Mouse (Mus musculus) midbrain, postnatal 0 days (tissue): ENCODE results near the gene Slc22a22. TPM values are rescaled to one million over a fixed set of nuclear protein-coding genes. Genes with fewer than 3 reads are reported as not detected.
A peak's percentile ranks its signal among the peaks of the same experiment; 100 is the strongest.

ENCODE experiments used
- ATAC-seq: fragments of 200-750 bp; cut with Nextera tagmentation; 2 replicates; pipeline ENCODE4 v1.8.0; 2017; ENCODE audit warnings: moderate number of reproducible peaks, mild to moderate bottlenecking, moderate TSS enrichment, moderate library complexity; ENCODE audit not compliant: low FRiP score
- DNase-seq: peaks from one replicate; pipeline ENCODE4 v3.0.0-alpha.2; 2015; ENCODE audit warnings: low spot score
- H3K27ac ChIP-seq: fragments of 300-500 bp; sonication (generic); 2 replicates; pipeline ENCODE4 v1.5.1; 2014; ENCODE audit warnings: low read depth, mild to moderate bottlenecking, low read length, mixed read lengths
- H3K27me3 ChIP-seq: fragments of 300-500 bp; sonication (generic); 2 replicates; pipeline ENCODE4 v1.6.1; 2014; ENCODE audit warnings: low read length, control low read depth, mixed read lengths; ENCODE audit not compliant: insufficient read depth
- H3K36me3 ChIP-seq: fragments of 300-500 bp; sonication (generic); 2 replicates; pipeline ENCODE4 v1.6.1; 2014; ENCODE audit warnings: low read length, control low read depth, mixed read lengths; ENCODE audit not compliant: insufficient read depth
- H3K4me1 ChIP-seq: fragments of 300-500 bp; sonication (generic); 2 replicates; pipeline ENCODE4 v1.6.1; 2014; ENCODE audit warnings: mild to moderate bottlenecking, control low read depth, antibody characterized with exemption, low read length, mixed read lengths; ENCODE audit not compliant: insufficient read depth
- H3K4me2 ChIP-seq: fragments of 300-500 bp; sonication (generic); 2 replicates; pipeline ENCODE4 v1.6.1; 2014; ENCODE audit warnings: low read depth, mild to moderate bottlenecking, low read length, mixed read lengths; ENCODE audit not compliant: poor library complexity, severe bottlenecking
- H3K4me3 ChIP-seq: fragments of 300-500 bp; sonication (generic); 2 replicates; pipeline ENCODE4 v1.5.1; 2014; ENCODE audit warnings: low read depth, mild to moderate bottlenecking, low read length, moderate library complexity
- H3K9ac ChIP-seq: fragments of 300-500 bp; sonication (generic); replicated peaks from 2 replicates; pipeline ENCODE4 v1.6.1; 2014; ENCODE audit warnings: mild to moderate bottlenecking, low read length, moderate library complexity, mixed read lengths; ENCODE audit not compliant: poor library complexity, severe bottlenecking
- H3K9me3 ChIP-seq: fragments of 300-500 bp; sonication (generic); 2 replicates; pipeline ENCODE4 v1.6.1; 2016; ENCODE audit warnings: low read length, control low read depth
- CTCF ChIP-seq: IDR thresholded peaks from 2 replicates; pipeline ENCODE4 v1.5.1; 2016; ENCODE audit warnings: antibody characterized with exemption, mild to moderate bottlenecking
- WGBS: fragments of 180-500 bp; shearing (Covaris S2); extraction: QIAGEN DNeasy Blood & Tissue Kit; methylation state at CpG from one replicate; pipeline ENCODE4 v1.1.7; 2014; 5-methylcytosine and 5-hydroxymethylcytosine counted together
- polyA plus RNA-seq: library from polyadenylated mRNA; unstranded; fragments of >200 nt; fragmentation: Nextera tagmentation; extraction: Ambion mirVana; gene quantifications from 2 replicates; pipeline ENCODE4 v1.2.1, GENCODE M21; 2015
- total RNA-seq: library from RNA; depleted of rRNA; stranded (reverse); fragments of >200 nt; gene quantifications from 2 replicates; pipeline ENCODE4 v1.2.3, GENCODE M21; 2014

The Slc22a22 gene
- total and polyA plus RNA-seq, 2 experiments from 2014 or later, result not detected

DNA sequence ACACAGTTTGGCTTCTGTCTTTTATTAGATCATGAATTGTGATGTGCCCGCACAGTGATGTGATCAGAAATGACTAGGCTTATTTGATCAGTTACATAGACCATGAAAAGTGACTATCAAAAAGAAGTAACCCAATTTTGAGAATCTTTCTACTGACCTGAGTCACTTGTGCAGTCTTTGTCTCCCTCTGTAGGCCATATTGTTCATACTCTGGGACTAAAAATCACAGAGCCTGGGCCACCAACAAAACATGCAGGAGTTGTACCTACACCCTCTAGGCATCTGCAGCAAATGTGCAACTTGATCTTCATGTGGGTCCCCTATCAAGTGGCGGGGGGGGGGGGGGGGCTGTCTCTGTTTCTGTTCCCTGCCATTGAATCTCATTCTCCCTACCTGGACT lies 68.9 kb downstream of the Slc22a22 start:
- ATAC-seq (0 out of 2 replicates have a peak, but pooled peaks have one; percentile 49), DNase-seq (peak; percentile 73)
- 31% methylated on average over 2 of the region's 2 CpGs for WGBS
- Histone ChIP-seq H3K9me3 (no peaks in the 10 kb centered on the region), H3K4me2 (no peak overlapping the region), H3K4me1 (no peaks in the 10 kb centered on the region), H3K27me3 (no peaks in the 10 kb centered on the region), H3K36me3 (no peaks in the 10 kb centered on the region), H3K27ac (no peak overlapping the region), H3K9ac (no peak overlapping the region), H3K4me3 (no peak overlapping the region)
- peak; percentile 81 for TF ChIP-seq CTCF

DNA sequence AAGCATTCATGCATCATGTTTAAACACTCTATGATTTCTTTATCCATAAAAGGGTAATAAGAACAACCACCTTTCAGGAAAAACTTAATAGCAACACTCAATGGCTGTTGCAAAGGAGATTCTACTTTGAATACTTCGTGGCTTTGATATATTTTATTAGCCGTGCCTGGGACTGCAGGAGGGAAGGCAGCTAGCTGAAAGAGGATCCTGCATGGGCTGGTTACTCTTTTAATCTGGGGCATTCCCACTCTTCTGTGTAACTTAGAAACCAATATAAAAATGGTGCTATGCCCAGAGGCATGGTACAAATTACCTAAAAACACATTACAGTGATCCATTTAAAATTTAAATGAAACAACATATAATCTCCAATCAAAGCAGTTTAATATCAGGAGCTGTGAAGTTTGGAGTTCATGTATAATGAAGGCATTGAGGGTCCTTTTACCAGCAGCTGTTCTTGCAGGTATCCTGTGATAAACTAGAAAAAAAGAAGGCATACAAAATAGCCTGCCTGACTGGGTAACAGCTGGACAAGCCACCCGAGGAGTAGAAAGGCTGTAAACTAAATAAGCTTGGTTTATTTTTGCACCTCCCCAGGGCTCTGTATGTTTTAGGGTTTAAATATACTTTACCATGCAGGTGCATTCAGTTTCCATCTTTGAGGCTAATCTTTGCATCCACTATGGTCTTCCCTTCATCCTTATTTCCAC lies 78.8 kb downstream of the Slc22a22 start:
- no peak for TF ChIP-seq CTCF
- WGBS, result 46% methylated on average over 3 of the region's 3 CpGs
- Histone ChIP-seq H3K4me3 (no peak overlapping the region), H3K4me1 (no peaks in the 10 kb centered on the region), H3K9me3 (no peaks in the 10 kb centered on the region), H3K4me2 (no peak overlapping the region), H3K36me3 (no peaks in the 10 kb centered on the region), H3K9ac (no peak overlapping the region), H3K27ac (no peak overlapping the region), H3K27me3 (no peaks in the 10 kb centered on the region)
- DNase-seq (no peak), ATAC-seq (no peak)

DNA sequence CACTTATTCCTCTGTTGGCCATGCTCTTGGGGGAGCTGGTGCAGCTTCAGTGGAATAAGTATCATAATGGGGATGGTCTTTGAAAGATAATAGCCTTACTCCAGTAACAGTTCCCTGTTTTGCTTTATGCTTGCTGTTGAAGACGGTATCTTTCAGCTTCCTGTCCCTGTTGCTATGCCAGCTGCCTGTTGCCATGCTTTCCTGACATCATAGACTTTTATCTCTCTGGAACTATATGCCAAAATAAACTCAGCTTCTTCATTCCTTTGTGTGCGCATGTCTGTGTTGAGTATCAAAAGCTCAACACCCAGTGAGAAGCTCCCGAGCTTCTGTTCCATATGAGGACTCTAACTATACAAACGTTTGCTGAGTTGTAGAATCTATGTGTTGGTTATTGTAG lies 83.4 kb downstream of the Slc22a22 start:
- Histone ChIP-seq H3K27me3 (no peaks in the 10 kb centered on the region), H3K9ac (no peak overlapping the region), H3K27ac (no peak overlapping the region), H3K4me1 (no peaks in the 10 kb centered on the region), H3K4me2 (no peak overlapping the region), H3K4me3 (no peak overlapping the region), H3K9me3 (no peaks in the 10 kb centered on the region), H3K36me3 (no peaks in the 10 kb centered on the region)
- TF ChIP-seq CTCF, result no peak
- DNase-seq (no peak), ATAC-seq (no peak)
- 68% methylated on average over 4 of the region's 4 CpGs for WGBS

DNA sequence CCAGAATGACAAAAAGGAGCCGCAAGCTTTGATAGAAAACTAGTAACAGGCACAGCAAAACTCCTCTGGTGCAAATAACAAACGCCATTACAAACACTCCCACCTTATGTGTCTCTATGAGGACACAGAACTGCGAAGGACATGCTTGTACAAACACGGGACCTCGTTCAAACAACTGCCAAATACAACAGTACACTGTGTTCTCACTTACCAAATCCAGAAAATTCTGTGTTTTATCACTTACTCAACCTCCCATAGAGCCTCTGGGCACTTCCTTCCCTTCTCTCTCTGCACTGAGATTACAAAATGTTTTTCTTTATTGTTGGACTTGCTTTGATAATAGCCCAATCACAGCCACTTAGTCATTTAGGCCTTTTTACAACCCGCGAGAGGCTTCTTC lies 97.0 kb downstream of the Slc22a22 start:
- Histone ChIP-seq H3K4me2 (no peak overlapping the region), H3K27me3 (no peaks in the 10 kb centered on the region), H3K9ac (no peak overlapping the region), H3K4me1 (no peaks in the 10 kb centered on the region), H3K4me3 (no peak overlapping the region), H3K9me3 (no peaks in the 10 kb centered on the region), H3K36me3 (no peaks in the 10 kb centered on the region), H3K27ac (no peak overlapping the region)
- ATAC-seq (no peak), DNase-seq (no peak)
- WGBS, result 88% methylated on average over 7 of the region's 7 CpGs
- TF ChIP-seq CTCF, result no peak

DNA sequence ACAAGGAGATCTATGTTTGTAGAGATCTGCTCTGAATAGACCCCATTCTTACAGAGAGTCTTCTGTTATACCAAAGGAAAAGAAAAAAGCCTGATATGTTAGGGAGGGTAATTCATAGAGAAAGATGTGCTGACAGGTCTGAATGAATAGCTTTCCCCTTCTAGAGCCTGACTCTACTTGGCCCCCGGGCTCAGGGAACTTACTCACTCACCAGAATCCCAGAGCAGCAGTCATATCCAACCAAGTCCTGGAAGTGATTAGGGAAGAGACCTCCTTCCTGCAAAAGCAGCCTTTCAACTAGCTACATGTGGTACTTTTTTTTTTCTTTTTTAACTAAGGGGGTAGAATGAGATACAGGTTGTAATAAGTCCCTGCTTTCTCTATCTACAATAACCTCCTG lies 111.0 kb downstream of the Slc22a22 start:
- no peak for ATAC-seq
- no peaks in the 10 kb centered on the region for H3K9me3 ChIP-seq
- H3K36me3 ChIP-seq, result no peaks in the 10 kb centered on the region
- H3K4me3 ChIP-seq, result no peak overlapping the region
- H3K27me3 ChIP-seq, result no peaks in the 10 kb centered on the region
- no peak for TF ChIP-seq CTCF
- no peaks in the 10 kb centered on the region for H3K4me1 ChIP-seq
- WGBS, result 60% methylated on average over 1 of the region's 1 CpGs
- H3K4me2 ChIP-seq, result no peak overlapping the region
- no peak overlapping the region for H3K9ac ChIP-seq
- no peak overlapping the region for H3K27ac ChIP-seq
- no peak for DNase-seq

DNA sequence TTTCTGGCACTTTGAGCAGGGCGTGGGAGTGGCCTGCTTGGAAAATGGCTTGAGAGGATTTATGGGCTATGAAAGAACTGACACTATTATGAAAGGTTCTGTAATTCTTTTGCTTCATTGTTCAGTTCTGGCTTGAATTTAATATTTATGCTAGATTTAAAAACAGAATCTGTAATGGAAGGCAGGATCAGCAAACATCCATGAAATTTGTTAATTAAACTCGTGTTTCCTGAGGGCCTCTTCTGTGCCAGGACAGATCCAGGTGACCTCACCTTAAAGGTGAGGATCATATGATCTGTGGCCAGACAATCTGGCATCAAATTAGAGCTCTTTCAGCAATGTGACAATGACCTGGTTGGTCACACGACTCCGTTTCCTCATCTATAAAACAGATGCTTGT lies 122.1 kb downstream of the Slc22a22 start:
- no peak overlapping the region for H3K9ac ChIP-seq
- TF ChIP-seq CTCF, result no peak
- H3K9me3 ChIP-seq, result no peaks in the 10 kb centered on the region
- no peak overlapping the region for H3K4me3 ChIP-seq
- 89% methylated on average over 4 of the region's 4 CpGs for WGBS
- no peak overlapping the region for H3K27ac ChIP-seq
- H3K4me1 ChIP-seq, result no peaks in the 10 kb centered on the region
- ATAC-seq (no peak), DNase-seq (no peak)
- no peak overlapping the region for H3K4me2 ChIP-seq
- no peaks in the 10 kb centered on the region for H3K27me3 ChIP-seq
- no peaks in the 10 kb centered on the region for H3K36me3 ChIP-seq
